Comparison of ENCODE assay signal across 8 mouse cellular contexts in genomic region chr13:109926277-109926920, GRCm38 (mm10).
DNase-seq lines count a peak whose midpoint lies in the region; ATAC-seq lines count a peak whose summit lies in the region.

No protein-coding gene starts in this region.

- no peaks in the 10 kb centered on the region for H3K36me3 ChIP-seq in splenic B cell, adult 2 months (ENCODE audit: control insufficient read depth, insufficient read depth, low read length, poor library complexity, severe bottlenecking)

- peak; percentile 17 for DNase-seq in ovary, postnatal 36 days (ENCODE audit: low spot score)
- DNase-seq in ovary, postnatal 10 days (ENCODE audit: low spot score), result no peak
- DNase-seq in embryo, embryonic 11 days, result peak; percentile 83
- DNase-seq in left cerebral cortex, adult 9 months (ENCODE audit: low spot score in 2 of 2), result peak; percentile 88 to 94
- peak; percentile 68 for DNase-seq in mesoderm, embryonic 11.5 days (ENCODE audit: low read depth, low spot score)
- DNase-seq in splenic B cell, adult 2 months (ENCODE audit: low read depth, low spot score), result peak; percentile 61
- no peak for DNase-seq in gastrocnemius, adult 18-20 months (ENCODE audit: low spot score)

- peak; percentile 77 to 87 for ATAC-seq in hematopoietic stem cell, adult 5-6 weeks (replicated peaks in 1 of 2; ENCODE audit: insufficient read depth in 1 of 2, low FRiP score in 2 of 2, low TSS enrichment in 1 of 2, low read depth in 1 of 2, poor library complexity in 2 of 2, severe bottlenecking in 2 of 2)

- no peaks in the 10 kb centered on the region for H3K27me3 ChIP-seq in splenic B cell, adult 2 months (ENCODE audit: control insufficient read depth, insufficient read depth, low read length, poor library complexity, severe bottlenecking)

Comparison
In these comparisons a context has a peak if more than half of its experiments do, and no peak if none do; other contexts are left out.
1. DNase-seq: peak in ovary, postnatal 36 days (single experiment), embryo, embryonic 11 days (single experiment), left cerebral cortex, adult 9 months (2 of 2), mesoderm, embryonic 11.5 days (single experiment) and splenic B cell, adult 2 months (single experiment); none in ovary, postnatal 10 days (single experiment) and gastrocnemius, adult 18-20 months (single experiment).